Mouse (Mus musculus) embryonic facial prominence, embryonic 15.5 days (tissue): ENCODE data around the gene Pik3ap1. TPM values are rescaled to one million over a fixed set of nuclear protein-coding genes. Genes with fewer than 3 reads are reported as not detected.

Experiments used
- ATAC-seq: fragments of 200-750 bp; cut with Nextera tagmentation; 2 replicates; pipeline ENCODE4 v1.8.0; 2017; ENCODE audit warnings: low read depth, moderate TSS enrichment; ENCODE audit not compliant: insufficient number of reproducible peaks, low FRiP score, low TSS enrichment
- H3K27ac ChIP-seq: fragments of 300-500 bp; sonication (generic); replicated peaks from 2 replicates; pipeline ENCODE4 v1.5.1; 2015; ENCODE audit warnings: mild to moderate bottlenecking, inconsistent platforms
- H3K27me3 ChIP-seq: fragments of 300-500 bp; sonication (generic); 2 replicates; pipeline ENCODE4 v1.6.1; 2015; ENCODE audit warnings: inconsistent platforms
- H3K36me3 ChIP-seq: fragments of 300-500 bp; sonication (generic); 2 replicates; pipeline ENCODE4 v1.6.1; 2015; ENCODE audit warnings: mild to moderate bottlenecking, inconsistent platforms
- H3K4me1 ChIP-seq: fragments of 300-500 bp; sonication (generic); 2 replicates; pipeline ENCODE4 v1.6.1; 2015; ENCODE audit warnings: inconsistent platforms
- H3K4me2 ChIP-seq: fragments of 300-500 bp; sonication (generic); replicated peaks from 2 replicates; pipeline ENCODE4 v1.6.1; 2015; ENCODE audit warnings: mild to moderate bottlenecking, inconsistent platforms
- H3K4me3 ChIP-seq: fragments of 300-500 bp; sonication (generic); replicated peaks from 2 replicates; pipeline ENCODE4 v1.5.1; 2015; ENCODE audit warnings: mild to moderate bottlenecking, inconsistent platforms
- H3K9ac ChIP-seq: fragments of 300-500 bp; sonication (generic); 2 replicates; pipeline ENCODE4 v1.6.1; 2015; ENCODE audit warnings: inconsistent platforms
- H3K9me3 ChIP-seq: fragments of 300-500 bp; sonication (generic); replicated peaks from 2 replicates; pipeline ENCODE4 v1.6.1; 2016; ENCODE audit warnings: inconsistent platforms
- WGBS: fragments of 180-500 bp; shearing (Covaris S2); methylation state at CpG from one replicate; pipeline ENCODE4 v1.1.7; 2015; 5-methylcytosine and 5-hydroxymethylcytosine counted together
- polyA plus RNA-seq: library from polyadenylated mRNA; unstranded; fragments of >200 nt; fragmentation: Nextera tagmentation; extraction: Ambion mirVana; gene quantifications from 2 replicates; pipeline ENCODE4 v1.2.1, GENCODE M21; 2015

Gene Pik3ap1
- polyA plus RNA-seq, 1 experiment from 2014 or later: 3.4 TPM

DNA sequence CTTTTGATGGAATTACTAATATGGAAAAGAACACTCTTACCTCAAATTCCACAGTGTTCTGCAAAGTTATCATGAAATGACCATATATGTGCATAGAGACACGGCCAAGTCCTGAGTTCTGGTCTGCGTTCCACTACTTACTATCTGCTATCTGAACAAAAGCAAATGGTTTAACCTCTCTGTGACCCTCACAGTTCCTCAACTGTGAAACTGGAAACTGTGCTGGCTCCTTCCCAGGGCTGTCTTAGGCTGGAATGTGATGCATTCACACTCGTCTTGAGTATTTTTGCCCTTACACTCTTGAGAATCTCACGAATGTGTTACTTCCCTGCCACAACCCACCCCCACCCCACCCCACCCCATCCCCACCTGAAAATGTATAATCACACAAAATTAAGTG is 135.9 kb downstream of the Pik3ap1 start:
- Histone ChIP-seq H3K27me3 (no peaks in the 10 kb centered on the region), H3K4me2 (no peak overlapping the region), H3K4me3 (no peak overlapping the region), H3K4me1 (no peaks in the 10 kb centered on the region), H3K36me3 (peaks cover 24% of the 10 kb centered on the region), H3K9me3 (no peaks in the 10 kb centered on the region), H3K9ac (no peak overlapping the region), H3K27ac (no peak overlapping the region)
- no peak for ATAC-seq
- 55% methylated on average over 4 of the region's 4 CpGs for WGBS

DNA sequence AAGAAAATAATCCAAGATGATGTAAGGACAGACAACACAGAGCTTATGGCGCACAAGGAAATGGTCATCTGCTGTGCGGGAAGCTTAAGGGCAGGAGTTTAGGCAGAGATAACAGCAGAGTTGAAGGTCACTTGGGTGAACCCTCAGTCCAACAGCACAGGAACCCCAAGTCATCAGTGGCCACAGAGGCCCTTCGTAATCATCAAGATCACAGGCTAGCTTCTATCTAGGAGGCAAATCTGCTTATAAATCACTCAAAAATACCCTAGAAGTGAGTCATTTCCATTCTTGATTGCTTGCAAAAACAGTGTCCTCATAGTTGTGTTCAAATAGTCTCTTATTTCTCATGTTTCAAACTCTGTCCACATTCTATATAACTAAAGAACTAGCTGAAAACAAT is 136.6 kb downstream of the Pik3ap1 start:
- Histone ChIP-seq H3K4me3 (no peak overlapping the region), H3K27me3 (no peaks in the 10 kb centered on the region), H3K4me2 (no peak overlapping the region), H3K9me3 (no peaks in the 10 kb centered on the region), H3K27ac (no peak overlapping the region), H3K4me1 (no peaks in the 10 kb centered on the region), H3K9ac (no peak overlapping the region), H3K36me3 (peaks cover 23% of the 10 kb centered on the region)
- ATAC-seq: no peak
- 92% methylated on average over 3 of the region's 3 CpGs for WGBS

DNA sequence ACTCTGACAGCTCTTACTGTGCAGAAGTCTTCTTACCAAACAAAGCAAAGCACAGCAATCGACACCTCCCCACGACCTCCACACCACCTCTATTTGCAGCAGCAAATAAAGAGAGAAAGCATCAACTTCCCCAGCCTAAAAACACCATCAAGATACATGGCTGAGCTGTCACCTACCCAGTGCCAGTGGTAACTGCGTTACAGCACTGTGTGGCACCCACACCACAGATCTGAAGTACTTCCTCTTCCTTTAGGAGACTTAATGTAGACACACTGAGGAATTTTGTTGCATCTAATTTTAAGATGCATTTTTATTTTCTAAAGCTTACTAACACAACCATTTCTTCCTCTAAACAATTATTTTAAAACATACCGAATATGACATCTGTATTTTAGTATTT is 138.6 kb downstream of the Pik3ap1 start:
- Histone ChIP-seq H3K9ac (no peak overlapping the region), H3K27me3 (no peaks in the 10 kb centered on the region), H3K27ac (no peak overlapping the region), H3K9me3 (no peaks in the 10 kb centered on the region), H3K36me3 (peaks cover 37% of the 10 kb centered on the region), H3K4me1 (no peaks in the 10 kb centered on the region), H3K4me2 (no peak overlapping the region), H3K4me3 (no peak overlapping the region)
- WGBS: 87% methylated on average over 4 of the region's 4 CpGs
- no peak for ATAC-seq

DNA sequence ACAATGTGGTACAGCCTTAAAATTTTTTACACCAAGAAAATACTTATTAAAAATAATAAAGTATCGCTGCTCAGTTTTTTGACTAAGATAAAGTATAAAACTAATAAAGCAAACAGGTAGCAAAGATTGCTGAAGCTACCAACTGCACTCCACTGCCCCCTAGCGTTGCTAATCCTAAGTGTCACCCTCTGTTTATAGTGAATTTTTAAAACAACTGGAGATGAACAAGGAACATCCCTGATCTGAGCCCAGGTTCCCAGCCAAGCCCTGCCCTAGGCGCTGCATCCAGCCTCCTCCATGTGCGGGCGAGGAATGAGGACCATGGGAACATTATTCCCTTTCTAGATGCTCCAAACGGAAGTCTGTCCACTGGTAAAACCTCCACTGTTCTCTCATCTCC is 140.3 kb downstream of the Pik3ap1 start:
- Histone ChIP-seq H3K27ac (no peak overlapping the region), H3K27me3 (no peaks in the 10 kb centered on the region), H3K4me1 (no peaks in the 10 kb centered on the region), H3K4me2 (no peak overlapping the region), H3K36me3 (peaks cover 49% of the 10 kb centered on the region), H3K4me3 (no peak overlapping the region), H3K9ac (no peak overlapping the region), H3K9me3 (no peaks in the 10 kb centered on the region)
- 63% methylated on average over 6 of the region's 6 CpGs for WGBS
- no peak for ATAC-seq

DNA sequence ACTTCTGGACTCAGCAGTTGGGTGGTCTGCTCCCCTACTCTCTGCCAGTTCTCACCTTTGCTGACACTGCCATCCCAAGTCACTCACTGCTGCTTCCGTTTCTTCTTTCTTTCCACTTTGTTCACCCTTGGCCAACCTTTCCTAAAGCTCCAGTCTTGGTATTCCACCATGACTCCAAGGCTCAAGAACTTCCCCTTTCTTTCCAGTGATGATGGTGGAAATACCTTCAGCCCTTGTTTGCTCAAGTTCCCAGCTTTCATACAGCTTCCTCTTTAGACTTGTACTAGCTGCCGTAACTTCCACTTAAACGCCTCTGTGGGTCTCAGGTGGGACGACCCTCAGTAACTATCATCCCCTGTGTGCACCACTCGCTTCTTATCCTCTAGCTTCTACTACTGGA is 142.9 kb downstream of the Pik3ap1 start:
- no peaks in the 10 kb centered on the region for H3K27me3 ChIP-seq
- no peak for ATAC-seq
- no peak overlapping the region for H3K4me2 ChIP-seq
- no peak overlapping the region for H3K4me3 ChIP-seq
- H3K9me3 ChIP-seq: no peaks in the 10 kb centered on the region
- H3K4me1 ChIP-seq: no peaks in the 10 kb centered on the region
- peaks cover 57% of the 10 kb centered on the region for H3K36me3 ChIP-seq
- H3K27ac ChIP-seq: no peak overlapping the region
- WGBS: 92% methylated on average over 5 of the region's 5 CpGs
- no peak overlapping the region for H3K9ac ChIP-seq

DNA sequence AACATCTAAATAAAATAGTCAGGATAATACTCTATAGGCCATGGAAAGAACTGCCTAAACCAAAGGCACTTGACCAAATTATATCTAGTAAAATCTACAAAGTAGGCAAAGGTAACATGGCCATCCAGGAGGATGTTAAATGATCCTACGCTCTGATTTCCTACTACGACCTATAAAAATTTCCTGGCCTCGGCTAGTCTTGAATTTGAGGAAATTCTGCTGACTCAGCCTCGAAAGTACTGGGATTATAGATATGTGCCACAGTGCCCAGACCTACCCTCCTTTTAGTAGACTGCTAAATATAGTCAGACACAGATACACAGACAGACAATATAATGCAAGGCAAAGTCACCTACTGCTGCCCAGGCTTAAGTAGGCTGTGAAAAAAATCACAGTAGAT is 151.2 kb downstream of the Pik3ap1 start:
- H3K4me1 ChIP-seq: no peaks in the 10 kb centered on the region

More for the DNA sequence above, 151.2 kb downstream of the Pik3ap1 start:
- Histone ChIP-seq H3K9me3 (no peaks in the 10 kb centered on the region), H3K36me3 (peaks cover 62% of the 10 kb centered on the region), H3K4me3 (no peak overlapping the region), H3K27ac (no peak overlapping the region), H3K27me3 (no peaks in the 10 kb centered on the region), H3K9ac (no peak overlapping the region), H3K4me2 (no peak overlapping the region)
- WGBS: 91% methylated on average over 4 of the region's 4 CpGs
- no peak for ATAC-seq

Other genes starting within 250 kb of the Pik3ap1 start
- 0.76 and 0.97 TPM in 2 replicates for gene Tll2, start 178.3 kb downstream of the Pik3ap1 start, polyA plus RNA-seq
- gene Tm9sf3, start 121.1 kb downstream of the Pik3ap1 start, polyA plus RNA-seq: 133 and 136 TPM in 2 replicates
- 9.6 and 10.0 TPM in 2 replicates for gene Lcor, start 97.5 kb upstream of the Pik3ap1 start, polyA plus RNA-seq
- 2.1 and 2.5 TPM in 2 replicates for gene Gm340, start 197.3 kb upstream of the Pik3ap1 start, polyA plus RNA-seq